18 mouse cellular contexts compared by ENCODE assay signal in the genomic region with DNA sequence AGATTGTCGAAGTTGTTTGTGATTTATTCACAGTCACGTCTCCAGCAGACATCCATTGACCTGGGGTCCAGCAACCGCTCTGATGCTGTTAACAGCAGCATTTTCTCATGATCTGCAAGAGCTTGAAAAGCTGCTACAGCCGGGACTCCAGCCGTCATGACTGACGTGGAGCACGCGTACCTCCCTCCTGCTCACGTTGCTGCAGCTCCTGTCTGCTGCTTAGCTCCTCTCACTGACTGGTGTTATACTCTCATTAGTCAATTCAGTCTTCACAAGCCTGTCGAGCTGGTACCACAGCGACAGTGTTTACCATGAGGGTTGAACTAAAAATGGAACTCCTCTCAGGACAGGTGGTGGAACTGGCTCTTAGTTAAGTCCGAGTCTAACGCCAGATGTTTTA. TPM values are rescaled to one million over a fixed set of nuclear protein-coding genes. Genes with fewer than 3 reads are reported as not detected.
DNase-seq lines count a peak whose midpoint lies in the region; ATAC-seq and TF ChIP-seq lines count a peak whose summit lies in the region.
"Had no signal": no experiment of that assay in that cellular context is flagged by ENCODE, and none has a peak within 500 bp of the region (broad histone marks: within the 10 kb centered on the region; RNA-seq: fewer than 3 reads in every experiment).

No protein-coding gene starts in this region.

- TF ChIP-seq POLR2A in brain, embryonic 14.5 days (IDR thresholded peaks at IDR 0.05; ENCODE audit: borderline replicate concordance, extremely low read depth, insufficient read depth, insufficient read length, poor library complexity, severe bottlenecking) = no peak

- WGBS in heart, embryonic 11.5 days (ENCODE audit: insufficient replicate concordance) = 55% methylated on average over 13 of the region's 13 CpGs
- 41% methylated on average over 13 of the region's 13 CpGs for WGBS in limb, embryonic 13.5 days
- 66% methylated on average over 13 of the region's 13 CpGs for WGBS in limb, embryonic 10.5 days
- 66% methylated on average over 13 of the region's 13 CpGs for WGBS in neural tube, embryonic 15.5 days

- DNase-seq in heart, postnatal 25 days (ENCODE audit: low spot score) = no peak
- DNase-seq in limb, embryonic 10.5 days (ENCODE audit: low spot score) = no peak
- peak; percentile 51 for DNase-seq in brain, embryonic 14.5 days (ENCODE audit: low read depth)
- DNase-seq: cerebellum, adult 11-12 months; cerebellum, postnatal 36 days; gastrocnemius, postnatal 14 days; kidney, adult 8-10 months; layer of hippocampus, postnatal 36 days; left cerebral cortex, postnatal 4 days; lung, postnatal 4 days; right cerebral cortex, postnatal 4 days had no signal

- H3K27ac ChIP-seq in heart, embryonic 11.5 days (ENCODE audit: low read depth, low read length) = no peak overlapping the region
- no peak overlapping the region; the same call in 1 of the 2 replicates for H3K27ac ChIP-seq in limb, embryonic 13.5 days
- H3K27ac ChIP-seq in limb, embryonic 10.5 days = no peak overlapping the region
- no peak overlapping the region for H3K27ac ChIP-seq in neural tube, embryonic 15.5 days (replicated peaks)
- H3K27ac ChIP-seq: embryonic facial prominence, embryonic 12.5 days; heart, embryonic 10.5 days; liver, embryonic 15.5 days had no signal

- intact Hi-C loops in heart, postnatal 25 days (cut with DNase I) = no loop called here

- no peak overlapping the region for H3K4me3 ChIP-seq in heart, embryonic 11.5 days (ENCODE audit: low read depth, low read length)
- H3K4me3 ChIP-seq in limb, embryonic 13.5 days = no peak overlapping the region
- no peak overlapping the region for H3K4me3 ChIP-seq in limb, embryonic 10.5 days
- no peak overlapping the region for H3K4me3 ChIP-seq in neural tube, embryonic 15.5 days (replicated peaks)
- H3K4me3 ChIP-seq: embryonic facial prominence, embryonic 12.5 days; heart, embryonic 10.5 days; liver, embryonic 15.5 days had no signal

- no peaks in the 10 kb centered on the region for H3K27me3 ChIP-seq in heart, embryonic 11.5 days (ENCODE audit: control insufficient read depth, insufficient read depth, low read length)
- no peaks in the 10 kb centered on the region for H3K27me3 ChIP-seq in limb, embryonic 13.5 days
- H3K27me3 ChIP-seq in limb, embryonic 10.5 days (ENCODE audit: low read depth, poor library complexity, severe bottlenecking) = no peaks in the 10 kb centered on the region
- H3K27me3 ChIP-seq in neural tube, embryonic 15.5 days (replicated peaks) = no peaks in the 10 kb centered on the region
- H3K27me3 ChIP-seq: embryonic facial prominence, embryonic 12.5 days; liver, embryonic 15.5 days had no signal

- no peak overlapping the region for H3K4me2 ChIP-seq in heart, embryonic 11.5 days
- 0 out of 2 replicates have a peak overlapping the region, but pooled peaks have one; percentile 5 for H3K4me2 ChIP-seq in limb, embryonic 13.5 days (replicated peaks)
- H3K4me2 ChIP-seq in neural tube, embryonic 15.5 days = peak overlapping the region; percentile 7; the same call in 1 of the 2 replicates
- H3K4me2 ChIP-seq: embryonic facial prominence, embryonic 12.5 days; liver, embryonic 15.5 days had no signal

- TF ChIP-seq CTCF in brain, embryonic 14.5 days (IDR thresholded peaks at IDR 0.05; ENCODE audit: borderline replicate concordance, extremely low read depth, insufficient read depth, insufficient read length) = no peak

- H3K36me3 ChIP-seq in heart, embryonic 11.5 days (ENCODE audit: control insufficient read depth, insufficient read depth, low read length) = no peaks in the 10 kb centered on the region
- H3K36me3 ChIP-seq in limb, embryonic 13.5 days = no peaks in the 10 kb centered on the region
- H3K36me3 ChIP-seq in limb, embryonic 10.5 days = no peaks in the 10 kb centered on the region
- H3K36me3 ChIP-seq in neural tube, embryonic 15.5 days = no peaks in the 10 kb centered on the region
- H3K36me3 ChIP-seq: embryonic facial prominence, embryonic 12.5 days; heart, embryonic 10.5 days; liver, embryonic 15.5 days had no signal

- no peaks in the 10 kb centered on the region for H3K9me3 ChIP-seq in heart, embryonic 11.5 days (replicated peaks; ENCODE audit: control insufficient read depth, low read length)
- no peaks in the 10 kb centered on the region for H3K9me3 ChIP-seq in limb, embryonic 13.5 days
- H3K9me3 ChIP-seq in limb, embryonic 10.5 days (replicated peaks) = no peaks in the 10 kb centered on the region
- H3K9me3 ChIP-seq in neural tube, embryonic 15.5 days (replicated peaks) = no peaks in the 10 kb centered on the region
- H3K9me3 ChIP-seq: embryonic facial prominence, embryonic 12.5 days; heart, embryonic 10.5 days; liver, embryonic 15.5 days had no signal

- H3K9ac ChIP-seq in heart, embryonic 11.5 days (ENCODE audit: low read depth, low read length) = 0 out of 2 replicates have a peak overlapping the region, but pooled peaks have one; percentile 8
- no peak overlapping the region for H3K9ac ChIP-seq in limb, embryonic 13.5 days
- no peak overlapping the region for H3K9ac ChIP-seq in neural tube, embryonic 15.5 days (replicated peaks)
- H3K9ac ChIP-seq: embryonic facial prominence, embryonic 12.5 days; liver, embryonic 15.5 days had no signal

- no peaks in the 10 kb centered on the region for H3K4me1 ChIP-seq in heart, embryonic 11.5 days (ENCODE audit: control insufficient read depth, insufficient read depth, low read length)
- peaks cover 26% of the 10 kb centered on the region for H3K4me1 ChIP-seq in limb, embryonic 13.5 days
- peaks cover 16% of the 10 kb centered on the region for H3K4me1 ChIP-seq in limb, embryonic 10.5 days
- H3K4me1 ChIP-seq in neural tube, embryonic 15.5 days = peaks cover 14% of the 10 kb centered on the region
- H3K4me1 ChIP-seq: embryonic facial prominence, embryonic 12.5 days had no signal

- ATAC-seq in heart, embryonic 11.5 days (replicated peaks; ENCODE audit: insufficient number of reproducible peaks, low FRiP score, low TSS enrichment) = no peak
- ATAC-seq in limb, embryonic 13.5 days (ENCODE audit: low FRiP score, low read depth) = peak; percentile 37; the same call in 1 of the 2 replicates
- no peak for ATAC-seq in neural tube, embryonic 15.5 days (ENCODE audit: low FRiP score)
- ATAC-seq in megakaryocyte, adult 5-6 weeks (ENCODE audit: poor library complexity, severe bottlenecking) = no peak

RNA-seq across cellular contexts. Expression of gene Arhgdib, which starts 44.3 kb away (rescaled TPM):
- 115 and 128 TPM in 2 replicates for polyA plus RNA-seq in heart, embryonic 11.5 days (2014; fragmentation: Nextera tagmentation; extraction: Ambion mirVana)
- 10 to 100 TPM; 26.5 to 27.8 TPM for total RNA-seq in heart, postnatal 25 days (2021)
- 75.3 and 78.3 TPM in 2 replicates for polyA plus RNA-seq in limb, embryonic 13.5 days (2015; fragmentation: Nextera tagmentation; extraction: Ambion mirVana)
- polyA plus RNA-seq in limb, embryonic 10.5 days (2016; fragmentation: Nextera tagmentation; extraction: Ambion mirVana) = 30.2 and 32.5 TPM in 2 replicates
- polyA plus RNA-seq in brain, embryonic 14.5 days (2012; rRNA removed) = 17.3 and 23.0 TPM in 2 replicates
- polyA plus RNA-seq in neural tube, embryonic 15.5 days (2015; fragmentation: Nextera tagmentation; extraction: Ambion mirVana) = 13.8 and 95.4 TPM in 2 replicates
- total RNA-seq in megakaryocyte, adult 5-6 weeks (2015) = 3,528 and 3,668 TPM in 2 replicates
- 1,567 and 1,601 TPM in 2 replicates for total RNA-seq in megakaryocyte, adult 5-6 weeks (2017)
